Mouse (Mus musculus) adrenal gland, adult 8-10 months (tissue): ENCODE data around the gene Cdk19. TPM values are rescaled to one million over a fixed set of nuclear protein-coding genes. Genes with fewer than 3 reads are reported as not detected.
"Not testable (repeated sequence)": the region's sequence is repeated elsewhere in the genome, so short reads cannot be mapped to it uniquely, and the experiment has no call there.

Experiments
- DNase-seq: peaks from one replicate; pipeline ENCODE4 v3.0.0; 2022
- total RNA-seq, 4 experiments: library from RNA; stranded (reverse); gene quantifications; 2 replicates each; pipeline ENCODE4 v1.2.4; 2022

The Cdk19 gene
- total RNA-seq, 4 experiments from 2014 or later = 11.1 to 14.0 (median 12.6) TPM

GRCm38 (mm10) chr10:40525616-40526155, 186.3 kb downstream of the Cdk19 start:
- no peak for DNase-seq

GRCm38 (mm10) chr10:40526301-40526761, 187.0 kb downstream of the Cdk19 start:
- DNase-seq = no peak

GRCm38 (mm10) chr10:40526986-40527385, 187.6 kb downstream of the Cdk19 start:
- no peak for DNase-seq

GRCm38 (mm10) chr10:40527573-40527972, 188.2 kb downstream of the Cdk19 start:
- DNase-seq = no peak

GRCm38 (mm10) chr10:40528668-40529067, 189.3 kb downstream of the Cdk19 start:
- DNase-seq = no peak

- DNase-seq = no peak
Measured at GRCm38 (mm10) chr10:40529617-40530016, 190.3 kb downstream of the Cdk19 start.

- DNase-seq = no peak
Measured at GRCm38 (mm10) chr10:40530661-40531060, 191.3 kb downstream of the Cdk19 start.

GRCm38 (mm10) chr10:40532586-40532985, 193.2 kb downstream of the Cdk19 start:
- not testable (repeated sequence) for DNase-seq

Other genes starting within 250 kb of the Cdk19 start
- 10 to 100 TPM; 11.2 to 17.4 (median 15.0) TPM for gene Slc16a10, start 197.3 kb upstream of the Cdk19 start, total RNA-seq
- 10 to 100 TPM; 16.5 to 25.7 (median 17.8) TPM for gene Rpf2, start 92.5 kb upstream of the Cdk19 start, total RNA-seq
- gene Gtf3c6, start 81.5 kb upstream of the Cdk19 start, total RNA-seq = 10 to 100 TPM; 26.3 to 50.8 (median 38.4) TPM
- 10 to 100 TPM; 42.4 to 50.2 (median 47.3) TPM for gene Amd1, start 37.4 kb upstream of the Cdk19 start, total RNA-seq
- gene Slc22a16, start 230.8 kb downstream of the Cdk19 start, total RNA-seq = not detected